Mouse (Mus musculus): Measurements from ENCODE around the gene Vmn1r174.
"Not testable (repeated sequence)": the region's sequence is repeated elsewhere in the genome, so short reads cannot be mapped to it uniquely, and the experiment has no call there.

Vmn1r174 gene

DNA sequence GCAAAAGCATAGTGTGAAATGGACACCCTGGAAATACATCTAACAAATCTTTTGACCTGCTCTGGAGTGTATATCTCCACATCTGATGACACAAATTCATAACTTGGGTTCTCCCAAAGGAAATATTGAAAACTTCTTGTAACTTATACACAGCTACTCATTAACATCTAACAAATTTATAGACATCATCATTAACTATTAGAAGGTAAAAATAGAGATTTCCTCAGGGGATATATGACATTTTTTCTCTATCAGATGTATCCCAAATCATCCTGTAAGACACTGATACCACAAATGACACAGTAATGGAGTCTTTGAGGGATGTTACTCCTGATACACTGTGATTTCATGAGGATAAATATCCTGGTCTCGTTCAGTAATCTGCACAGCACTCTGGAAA lies at the start of gene Vmn1r174:
Gene Vmn1r174, plus strand, starts transcription at position 301 of the 400 bp plus-strand sequence.
- DNase-seq, result not testable (repeated sequence)

DNA sequence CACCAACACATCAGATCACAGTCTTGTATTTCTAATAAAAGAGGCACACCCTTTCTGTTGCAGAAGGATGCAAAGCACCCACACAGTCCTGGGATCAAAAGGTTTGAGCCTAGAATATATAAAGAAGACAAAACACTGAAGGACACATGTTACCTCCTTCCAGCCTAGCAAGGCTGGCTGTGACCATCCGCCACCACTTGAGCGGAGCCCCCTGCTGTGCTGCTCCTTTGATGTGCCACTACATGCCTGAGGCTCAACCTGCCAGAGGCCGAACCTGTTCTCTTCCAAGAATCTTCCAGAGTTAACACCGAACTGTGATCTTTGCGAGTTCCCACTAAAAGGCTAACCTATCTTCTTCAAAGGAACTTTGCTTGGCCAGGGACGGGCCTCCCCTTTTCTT lies 32.5 kb downstream of the Vmn1r174 start:
- no peak for DNase-seq

DNA sequence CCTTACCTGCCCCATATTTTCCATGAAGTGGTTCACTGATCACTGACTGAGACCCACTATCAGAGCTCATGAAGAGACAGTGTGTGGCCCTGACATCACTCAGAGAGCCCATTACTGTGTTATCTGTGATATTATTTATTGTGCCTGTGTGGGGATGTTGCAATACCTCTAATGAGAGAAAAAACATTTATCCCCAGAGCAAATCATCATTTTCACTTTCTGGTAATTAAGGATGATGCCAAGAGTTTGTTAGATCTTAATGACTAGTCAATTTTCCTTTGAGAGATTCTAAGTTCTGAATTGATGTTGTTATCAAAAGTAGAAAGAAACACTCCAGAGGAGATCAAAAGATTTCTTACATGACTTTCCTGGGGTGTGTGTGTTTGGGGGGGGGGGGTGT lies 58.5 kb downstream of the Vmn1r174 start, which contains the start of gene Vmn1r175:
Gene Vmn1r175, minus strand, starts transcription at position 101 of the 400 bp plus-strand sequence.
- not testable (repeated sequence) for DNase-seq

Data from thymus, postnatal 14 days (tissue).